Mouse (Mus musculus) lung, embryonic 16.5 days (tissue): ENCODE results near the gene Trmu. TPM values are rescaled to one million over a fixed set of nuclear protein-coding genes. Genes with fewer than 3 reads are reported as not detected.
A peak's percentile ranks its signal among the peaks of the same experiment; 100 is the strongest.
"Not testable (repeated sequence)": the region's sequence is repeated elsewhere in the genome, so short reads cannot be mapped to it uniquely, and the experiment has no call there.

ENCODE experiments used
- ATAC-seq: fragments of 200-750 bp; cut with Nextera tagmentation; 2 replicates; pipeline ENCODE4 v1.8.0; 2017; ENCODE audit warnings: low read depth, mild to moderate bottlenecking, moderate library complexity
- H3K27ac ChIP-seq: fragments of 300-500 bp; sonication (generic); 2 replicates; pipeline ENCODE4 v1.5.1; 2014; ENCODE audit warnings: mild to moderate bottlenecking, control low read depth, low read length
- H3K27me3 ChIP-seq: fragments of 300-500 bp; sonication (generic); 2 replicates; pipeline ENCODE4 v1.6.1; 2014; ENCODE audit warnings: low read depth, low read length, mixed read lengths; ENCODE audit not compliant: control insufficient read depth, insufficient read depth
- H3K36me3 ChIP-seq: fragments of 300-500 bp; sonication (generic); 2 replicates; pipeline ENCODE4 v1.6.1; 2014; ENCODE audit warnings: low read length; ENCODE audit not compliant: control insufficient read depth, insufficient read depth
- H3K4me1 ChIP-seq: fragments of 300-500 bp; sonication (generic); replicated peaks from 2 replicates; pipeline ENCODE4 v1.6.1; 2014; ENCODE audit warnings: low read length, mixed read lengths; ENCODE audit not compliant: control insufficient read depth, insufficient read depth
- H3K4me2 ChIP-seq: fragments of 300-500 bp; sonication (generic); 2 replicates; pipeline ENCODE4 v1.6.1; 2014; ENCODE audit warnings: low read depth, low read length, control low read depth
- H3K4me3 ChIP-seq: fragments of 300-500 bp; sonication (generic); 2 replicates; pipeline ENCODE4 v1.5.1; 2014; ENCODE audit warnings: mild to moderate bottlenecking, low read length, control low read depth
- H3K9ac ChIP-seq: fragments of 300-500 bp; sonication (generic); 2 replicates; pipeline ENCODE4 v1.6.1; 2014; ENCODE audit warnings: low read length, control low read depth
- H3K9me3 ChIP-seq: fragments of 300-500 bp; sonication (generic); 2 replicates; pipeline ENCODE4 v1.6.1; 2016; ENCODE audit warnings: low read length; ENCODE audit not compliant: control insufficient read depth
- WGBS: fragments of 180-500 bp; shearing (Covaris S2); extraction: QIAGEN DNeasy Blood & Tissue Kit; methylation state at CpG from one replicate; pipeline ENCODE4 v1.1.7; 2014; 5-methylcytosine and 5-hydroxymethylcytosine counted together
- polyA plus RNA-seq: library from polyadenylated mRNA; unstranded; fragments of >200 nt; fragmentation: Nextera tagmentation; extraction: Ambion mirVana; gene quantifications from 2 replicates; pipeline ENCODE4 v1.2.1, GENCODE M21; 2015

Gene Trmu
- polyA plus RNA-seq, 1 experiment from 2014 or later: 41.6 TPM

DNA sequence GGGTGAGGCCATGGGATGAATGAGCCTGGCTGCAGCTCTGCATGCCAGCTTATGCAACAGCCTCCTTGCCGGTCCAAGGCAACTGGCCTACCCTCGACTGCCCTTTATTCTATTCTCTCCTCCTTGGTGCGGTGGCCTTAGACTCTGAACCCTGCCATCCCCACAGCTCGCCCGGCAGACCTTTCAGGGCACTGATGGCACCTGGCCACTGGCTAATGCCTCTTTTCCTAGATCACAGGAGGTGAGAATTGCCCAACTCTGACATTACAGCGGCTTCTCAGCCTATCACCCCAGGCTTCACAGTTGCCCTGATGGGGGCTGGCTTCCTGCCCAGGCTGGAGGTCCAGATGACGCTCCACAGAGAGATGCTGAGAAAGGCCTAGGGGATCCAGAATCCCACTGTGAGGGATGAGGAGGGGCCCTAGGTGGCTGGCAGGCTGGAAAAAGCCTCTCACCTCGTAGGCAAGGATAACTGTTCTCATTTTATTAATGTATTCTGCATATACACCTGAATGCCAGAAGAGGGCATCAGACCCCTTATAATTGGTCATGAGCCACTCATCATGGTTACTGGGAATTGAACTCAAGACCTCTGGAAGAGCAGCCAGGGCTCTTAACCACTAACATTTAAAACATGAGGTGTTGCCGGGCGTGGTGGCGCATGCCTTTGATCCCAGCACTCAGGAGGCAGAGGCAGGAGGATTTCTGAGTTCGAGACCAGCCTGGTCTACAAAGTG lies 27.3 kb upstream of the Trmu start:
- no peak overlapping the region for H3K4me2 ChIP-seq
- no peaks in the 10 kb centered on the region for H3K36me3 ChIP-seq
- no peak for ATAC-seq
- no peaks in the 10 kb centered on the region for H3K4me1 ChIP-seq
- 72% methylated on average over 12 of the region's 12 CpGs for WGBS
- H3K27me3 ChIP-seq: no peaks in the 10 kb centered on the region
- no peaks in the 10 kb centered on the region for H3K9me3 ChIP-seq
- H3K27ac ChIP-seq: no peak overlapping the region
- no peak overlapping the region for H3K4me3 ChIP-seq
- H3K9ac ChIP-seq: no peak overlapping the region

- peak overlapping the region; percentile 89 for H3K4me2 ChIP-seq
- peak; percentile 18; the same call in 1 of the 2 replicates for ATAC-seq
- WGBS: 8% methylated on average over 15 of the region's 15 CpGs
These were observed 20.1 kb upstream of the Trmu start for GRCm38 (mm10) chr15:85858980-85859489.

DNA sequence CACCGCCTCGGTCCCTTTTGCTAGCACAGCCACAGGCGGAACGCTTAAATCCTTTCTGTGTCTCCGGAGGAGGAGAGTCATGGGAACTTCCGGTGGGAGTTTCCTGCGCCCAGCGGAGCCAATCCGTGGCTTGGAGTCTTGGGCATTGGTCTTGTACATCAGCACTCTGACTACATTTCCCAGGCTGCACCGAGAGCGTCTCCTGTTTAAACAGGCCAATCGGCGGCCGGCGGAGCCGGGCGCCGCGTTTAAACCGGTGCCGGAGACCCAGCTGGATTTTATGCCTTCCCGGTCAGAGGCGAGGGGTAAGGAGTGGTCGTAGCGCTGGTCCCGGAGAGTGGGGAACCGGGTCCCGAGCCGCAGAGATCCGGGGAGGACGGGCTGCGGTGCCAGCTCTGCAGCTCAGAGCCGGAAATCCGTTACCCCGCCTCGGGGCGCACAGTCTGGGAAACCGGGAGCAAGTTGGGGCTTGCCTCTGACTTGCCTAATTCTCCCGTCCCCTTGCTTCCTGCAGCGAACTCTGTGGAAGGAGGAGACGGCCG lies 19.6 kb upstream of the Trmu start, which contains the start of gene Gtse1:
Gene Gtse1 (plus strand): TSS at position 256 of the 542 bp plus-strand sequence.
- under 1% methylated on average over 42 of the region's 42 CpGs for WGBS
- peaks cover 17% of the 10 kb centered on the region for H3K4me1 ChIP-seq
- peak within 1 kb of the TSS; percentile 89 for H3K4me2 ChIP-seq
- H3K9ac ChIP-seq: peak within 1 kb of the TSS; percentile 83
- peaks cover 18% of the 10 kb centered on the region for H3K36me3 ChIP-seq
- no peaks in the 10 kb centered on the region for H3K27me3 ChIP-seq
- no peaks in the 10 kb centered on the region for H3K9me3 ChIP-seq
- ATAC-seq: peak; percentile 100
- H3K4me3 ChIP-seq: peak within 1 kb of the TSS; percentile 79
- H3K27ac ChIP-seq: peak within 1 kb of the TSS; percentile 58

More at GRCm38 (mm10) chr15:85858980-85859489, 20.1 kb upstream of the Trmu start:
- Histone ChIP-seq H3K9me3 (no peaks in the 10 kb centered on the region), H3K27me3 (no peaks in the 10 kb centered on the region), H3K9ac (peak overlapping the region; percentile 83), H3K27ac (peak overlapping the region; percentile 43), H3K36me3 (peaks cover 14% of the 10 kb centered on the region), H3K4me1 (peaks cover 17% of the 10 kb centered on the region), H3K4me3 (peak overlapping the region; percentile 79)

DNA sequence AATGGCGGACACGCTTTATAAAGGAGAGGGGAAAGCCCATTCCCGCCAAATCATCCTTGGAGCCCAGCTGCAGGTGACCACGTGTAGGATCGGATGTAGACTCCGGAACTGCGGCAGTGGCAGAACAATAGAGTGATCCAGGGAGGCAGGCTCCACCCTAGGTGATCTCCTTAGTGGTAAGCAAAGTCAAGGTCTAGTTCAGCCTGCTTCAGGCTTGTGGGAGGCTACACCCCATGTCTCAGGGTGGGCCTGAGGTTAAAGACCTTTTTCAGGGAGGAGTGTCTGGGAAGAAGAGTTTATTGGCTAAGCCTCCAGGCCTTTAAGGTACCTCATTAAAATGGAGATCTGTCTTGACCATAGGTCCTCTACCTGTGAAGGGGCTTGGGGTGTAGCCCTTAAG lies 13.2 kb upstream of the Trmu start:
- H3K9me3 ChIP-seq, H3K27ac ChIP-seq, H3K4me2 ChIP-seq, H3K9ac ChIP-seq, H3K27me3 ChIP-seq, H3K4me3 ChIP-seq, ATAC-seq, H3K4me1 ChIP-seq: not testable (repeated sequence)
- H3K36me3 ChIP-seq: peaks cover 58% of the 10 kb centered on the region
- 90% methylated on average over 7 of the region's 7 CpGs for WGBS

DNA sequence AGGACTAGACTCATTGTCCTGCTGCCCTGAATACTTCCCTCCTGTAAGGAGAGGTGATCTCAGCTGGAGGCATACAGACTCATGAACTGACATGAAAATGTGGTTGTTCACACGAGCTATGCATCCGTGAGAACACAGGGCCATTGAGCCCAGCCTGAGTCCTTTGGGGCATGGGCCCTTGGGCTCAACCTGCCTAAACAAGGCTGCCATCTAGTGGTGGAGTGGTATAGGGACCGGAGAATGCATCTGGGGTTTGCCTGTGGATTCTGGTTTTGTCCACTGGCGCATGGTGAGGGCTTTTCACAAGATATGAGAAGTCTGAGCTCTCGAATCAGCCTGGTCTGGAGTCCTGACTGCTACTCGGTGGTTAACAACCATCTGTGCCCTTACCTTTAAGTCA lies 11.4 kb upstream of the Trmu start:
- peak; percentile 45; the same call in 1 of the 2 replicates for ATAC-seq
- Histone ChIP-seq H3K4me1 (no peaks in the 10 kb centered on the region), H3K4me2 (no peak overlapping the region), H3K9me3 (no peaks in the 10 kb centered on the region), H3K27ac (no peak overlapping the region), H3K4me3 (no peak overlapping the region), H3K27me3 (no peaks in the 10 kb centered on the region), H3K9ac (no peak overlapping the region), H3K36me3 (peaks cover 69% of the 10 kb centered on the region)
- 41% methylated on average over 6 of the region's 6 CpGs for WGBS

DNA sequence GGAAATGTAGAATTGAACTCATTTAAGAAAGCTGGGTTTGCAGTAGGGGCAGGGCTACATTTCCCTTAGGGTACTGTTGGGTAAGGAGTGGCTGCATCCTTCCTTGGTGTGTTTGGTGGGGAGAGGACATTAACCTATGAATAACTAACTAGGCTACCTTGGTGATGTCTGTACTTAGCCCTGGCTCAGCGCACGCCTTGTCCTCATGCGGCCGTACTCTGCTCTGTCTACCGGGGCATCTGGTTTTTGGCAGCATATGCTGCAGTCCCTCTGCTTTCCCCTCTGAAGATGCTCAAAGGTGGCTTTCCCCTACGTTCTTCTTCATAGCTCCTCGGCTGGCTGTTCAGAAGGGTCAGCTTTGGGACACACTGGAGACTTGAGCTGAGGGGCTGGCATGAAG lies 1.8 kb upstream of the Trmu start:
- peaks cover 31% of the 10 kb centered on the region for H3K36me3 ChIP-seq

DNA sequence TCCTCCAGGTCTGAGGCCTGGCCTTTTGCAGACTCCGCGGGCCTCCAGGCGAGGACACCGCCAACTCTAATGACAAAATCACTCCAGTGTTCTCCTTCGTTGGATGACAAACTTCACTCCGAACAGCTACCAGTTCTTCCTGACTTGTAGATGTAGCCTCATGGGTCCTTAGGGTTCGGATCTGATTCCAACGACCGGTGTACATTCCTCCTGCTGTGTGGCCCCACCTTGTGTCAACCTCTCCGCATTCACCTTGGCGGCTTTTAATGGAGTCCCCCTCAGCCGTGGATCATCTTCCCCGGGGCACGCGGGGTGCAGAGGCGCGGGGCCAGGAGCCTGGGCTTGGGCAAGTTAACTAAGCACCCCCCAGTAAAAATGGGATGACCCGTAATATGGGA lies 385 bp downstream of the Trmu start:
- H3K4me3 ChIP-seq: peak overlapping the region; percentile 88
- WGBS: 1% methylated on average over 18 of the region's 18 CpGs
- no peaks in the 10 kb centered on the region for H3K9me3 ChIP-seq
- ATAC-seq: peak; percentile 36
- peaks cover 13% of the 10 kb centered on the region for H3K4me1 ChIP-seq
- no peaks in the 10 kb centered on the region for H3K27me3 ChIP-seq
- H3K27ac ChIP-seq: peak overlapping the region; percentile 90
- H3K9ac ChIP-seq: peak overlapping the region; percentile 92
- H3K4me2 ChIP-seq: peak overlapping the region; percentile 92
- peaks cover 29% of the 10 kb centered on the region for H3K36me3 ChIP-seq

More for the DNA sequence above, 1.8 kb upstream of the Trmu start:
- no peak overlapping the region for H3K4me3 ChIP-seq
- H3K4me1 ChIP-seq: peaks cover 13% of the 10 kb centered on the region
- 87% methylated on average over 7 of the region's 7 CpGs for WGBS
- H3K9ac ChIP-seq: no peak overlapping the region
- no peaks in the 10 kb centered on the region for H3K27me3 ChIP-seq
- ATAC-seq: no peak
- no peaks in the 10 kb centered on the region for H3K9me3 ChIP-seq
- no peak overlapping the region for H3K4me2 ChIP-seq
- H3K27ac ChIP-seq: no peak overlapping the region

- 81% methylated on average over 5 of the region's 5 CpGs for WGBS
- Histone ChIP-seq H3K36me3 (peaks cover 29% of the 10 kb centered on the region), H3K9ac (no peak overlapping the region), H3K27me3 (no peaks in the 10 kb centered on the region), H3K4me3 (no peak overlapping the region), H3K4me2 (no peak overlapping the region), H3K27ac (no peak overlapping the region), H3K4me1 (no peaks in the 10 kb centered on the region), H3K9me3 (no peaks in the 10 kb centered on the region)
- no peak for ATAC-seq
These were observed 6.5 kb downstream of the Trmu start for GRCm38 (mm10) chr15:85885606-85886005.

- H3K4me2 ChIP-seq: no peak overlapping the region
- no peaks in the 10 kb centered on the region for H3K4me1 ChIP-seq
- no peak overlapping the region for H3K4me3 ChIP-seq
- H3K9me3 ChIP-seq: no peaks in the 10 kb centered on the region
- no peak overlapping the region for H3K9ac ChIP-seq
- no peak for ATAC-seq
- no peak overlapping the region for H3K27ac ChIP-seq
- WGBS: 86% methylated on average over 4 of the region's 4 CpGs
- peaks cover 47% of the 10 kb centered on the region for H3K36me3 ChIP-seq
- H3K27me3 ChIP-seq: no peaks in the 10 kb centered on the region
These were observed 10.1 kb downstream of the Trmu start for GRCm38 (mm10) chr15:85889235-85889634.
